Mouse (Mus musculus) kidney, adult 9 months (tissue): ENCODE measurements around the gene Olfr993.

ENCODE experiments used
- DNase-seq: peaks from one replicate; pipeline ENCODE4 v3.0.0; 2022

Gene Olfr993

GRCm38 (mm10) chr2:85414777-85415176 lies at the start of gene Olfr993:
TSS of gene Olfr993 (minus strand) at chr2:85414877.
- no peak for DNase-seq

- no peak for DNase-seq
These were observed 28.9 kb upstream of the Olfr993 start, which contains the start of gene Olfr995 for GRCm38 (mm10) chr2:85443539-85443938. TSS of gene Olfr995 (minus strand) at chr2:85443639.

GRCm38 (mm10) chr2:85442546-85442945 lies 27.9 kb upstream of the Olfr993 start:
- no peak for DNase-seq

- DNase-seq = no peak
These were observed 21.7 kb upstream of the Olfr993 start, which contains the start of gene Olfr994 for GRCm38 (mm10) chr2:85436351-85436750. TSS of gene Olfr994 (minus strand) at chr2:85436451.

- no peak for DNase-seq
These were observed 11.2 kb upstream of the Olfr993 start for GRCm38 (mm10) chr2:85425893-85426292.

- DNase-seq = no peak
These were observed 5.3 kb downstream of the Olfr993 start, which contains the start of gene Olfr992 for GRCm38 (mm10) chr2:85409369-85409768. TSS of gene Olfr992 (minus strand) at chr2:85409469.
